Mouse (Mus musculus) hindbrain, embryonic 14.5 days (tissue): ENCODE data around the gene Plcb3. TPM values are rescaled to one million over a fixed set of nuclear protein-coding genes. Genes with fewer than 3 reads are reported as not detected.
"Not testable (repeated sequence)": the region's sequence is repeated elsewhere in the genome, so short reads cannot be mapped to it uniquely, and the experiment has no call there.

ENCODE experiments used
- ATAC-seq: fragments of 200-750 bp; cut with Nextera tagmentation; 2 replicates; pipeline ENCODE4 v1.8.0; 2017; ENCODE audit warnings: moderate number of reproducible peaks, mild to moderate bottlenecking, moderate TSS enrichment, moderate library complexity; ENCODE audit not compliant: low FRiP score
- DNase-seq: peaks from one replicate; pipeline ENCODE4 v3.0.0-alpha.2; 2015; ENCODE audit warnings: low spot score
- H3K27ac ChIP-seq: fragments of 300-500 bp; sonication (generic); 2 replicates; pipeline ENCODE4 v1.5.1; 2014; ENCODE audit warnings: mild to moderate bottlenecking, moderate library complexity
- H3K27me3 ChIP-seq: fragments of 300-500 bp; sonication (generic); 2 replicates; pipeline ENCODE4 v1.6.1; 2014; ENCODE audit warnings: mild to moderate bottlenecking, low read length, mixed read lengths; ENCODE audit not compliant: control insufficient read depth, insufficient read depth
- H3K36me3 ChIP-seq: fragments of 300-500 bp; sonication (generic); replicated peaks from 2 replicates; pipeline ENCODE4 v1.6.1; 2014; ENCODE audit not compliant: control insufficient read depth, insufficient read depth
- H3K4me1 ChIP-seq: fragments of 300-500 bp; sonication (generic); replicated peaks from 2 replicates; pipeline ENCODE4 v1.6.1; 2014; ENCODE audit warnings: antibody characterized with exemption, low read length, mixed read lengths; ENCODE audit not compliant: control insufficient read depth, insufficient read depth
- H3K4me2 ChIP-seq: fragments of 300-500 bp; sonication (generic); replicated peaks from 2 replicates; pipeline ENCODE4 v1.6.1; 2014; ENCODE audit warnings: mild to moderate bottlenecking, moderate library complexity
- H3K4me3 ChIP-seq: fragments of 300-500 bp; sonication (generic); replicated peaks from 2 replicates; pipeline ENCODE4 v1.5.1; 2014; ENCODE audit warnings: mild to moderate bottlenecking, low read length
- H3K9ac ChIP-seq: fragments of 300-500 bp; sonication (generic); 2 replicates; pipeline ENCODE4 v1.6.1; 2014
- H3K9me3 ChIP-seq: fragments of 300-500 bp; sonication (generic); 2 replicates; pipeline ENCODE4 v1.6.1; 2016; ENCODE audit warnings: low read length; ENCODE audit not compliant: control insufficient read depth
- WGBS: fragments of 180-500 bp; shearing (Covaris S2); extraction: QIAGEN DNeasy Blood & Tissue Kit; methylation state at CpG from one replicate; pipeline ENCODE4 v1.1.7; 2014; 5-methylcytosine and 5-hydroxymethylcytosine counted together
- polyA plus RNA-seq: library from polyadenylated mRNA; unstranded; fragments of >200 nt; fragmentation: Nextera tagmentation; extraction: Ambion mirVana; gene quantifications from 2 replicates; pipeline ENCODE4 v1.2.1, GENCODE M21; 2014

Plcb3 gene
- polyA plus RNA-seq, 1 experiment from 2014 or later = 10.6 TPM

GRCm38 (mm10) chr19:6911101-6912074, 64.9 kb downstream of the Plcb3 start:
- ATAC-seq = no peak

GRCm38 (mm10) chr19:6910306-6910705, 66.0 kb downstream of the Plcb3 start:
- Histone ChIP-seq H3K4me2 (peak overlapping the region; percentile 94), H3K4me3 (peak overlapping the region; percentile 71), H3K4me1 (peaks cover 27% of the 10 kb centered on the region), H3K9ac (peak overlapping the region; percentile 83), H3K36me3 (peaks cover 55% of the 10 kb centered on the region), H3K27ac (peak overlapping the region; percentile 97)
- under 1% methylated on average over 28 of the region's 30 CpGs for WGBS
- H3K27me3 ChIP-seq, ATAC-seq, DNase-seq, H3K9me3 ChIP-seq: not testable (repeated sequence)

More at GRCm38 (mm10) chr19:6911101-6912074, 64.9 kb downstream of the Plcb3 start:
- H3K9me3 ChIP-seq = no peaks in the 10 kb centered on the region
- no peaks in the 10 kb centered on the region for H3K27me3 ChIP-seq
- no peak overlapping the region for H3K4me3 ChIP-seq
- DNase-seq = no peak
- H3K36me3 ChIP-seq = peaks cover 45% of the 10 kb centered on the region
- no peak overlapping the region for H3K9ac ChIP-seq
- H3K4me2 ChIP-seq = peak overlapping the region; percentile 94
- WGBS = 86% methylated on average over 19 of the region's 19 CpGs
- no peak overlapping the region for H3K27ac ChIP-seq
- H3K4me1 ChIP-seq = peaks cover 27% of the 10 kb centered on the region

DNA sequence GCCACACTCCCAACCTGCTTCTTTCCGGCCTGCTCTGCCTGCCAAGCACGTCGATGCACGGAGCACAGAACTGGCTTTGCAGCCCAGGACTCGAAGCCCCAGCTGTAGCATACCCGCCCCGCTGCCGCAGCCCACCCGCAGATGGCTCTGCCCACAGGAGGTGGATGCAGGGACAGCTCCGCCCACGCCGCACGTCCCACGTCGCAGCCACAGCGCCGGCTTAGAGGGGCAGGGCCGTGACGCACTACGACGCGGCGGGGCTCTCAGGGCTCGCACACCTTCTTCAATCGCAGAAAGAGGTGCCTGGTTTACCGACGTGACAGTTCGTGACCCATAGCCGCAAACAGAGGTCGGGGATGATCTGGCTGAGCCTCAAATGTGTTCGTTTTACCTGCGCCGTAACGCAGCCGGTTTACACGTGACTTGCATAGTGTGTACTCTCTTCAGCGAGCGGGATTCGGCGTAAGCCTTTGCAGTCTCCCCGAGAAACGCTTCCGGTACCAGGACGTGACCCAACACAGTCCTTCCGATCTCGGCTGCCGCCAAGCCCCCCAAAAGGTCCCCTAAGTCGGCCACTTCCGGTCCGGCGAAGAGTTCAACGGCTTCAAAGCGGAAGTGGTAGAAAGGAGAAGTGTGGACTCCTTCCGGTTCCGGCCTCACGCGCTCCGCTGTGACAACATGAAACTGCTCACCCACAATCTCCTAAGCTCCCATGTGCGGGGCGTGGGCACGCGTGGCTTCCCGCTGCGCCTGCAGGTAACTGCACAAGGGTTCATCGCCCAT, 66.6 kb downstream of the Plcb3 start, which contains the start of the genes Trmt112 and Prdx5:
Trmt112 (plus strand) TSS at position 192 of the 783 bp plus-strand sequence.
Prdx5 (minus strand) TSS at position 600 of the 783 bp plus-strand sequence.
- WGBS = under 1% methylated on average over 65 of the region's 65 CpGs
- Histone ChIP-seq H3K27me3 (no peaks in the 10 kb centered on the region), H3K9me3 (no peaks in the 10 kb centered on the region), H3K36me3 (peaks cover 61% of the 10 kb centered on the region), H3K4me3 (peak within 1 kb of the TSS; percentile 71), H3K9ac (peak within 1 kb of the TSS; percentile 83), H3K4me2 (peak within 1 kb of the TSS; percentile 94), H3K27ac (peak within 1 kb of the TSS; percentile 97), H3K4me1 (peaks cover 27% of the 10 kb centered on the region)
- peak; percentile 94 for DNase-seq
- peak; percentile 92 for ATAC-seq

DNA sequence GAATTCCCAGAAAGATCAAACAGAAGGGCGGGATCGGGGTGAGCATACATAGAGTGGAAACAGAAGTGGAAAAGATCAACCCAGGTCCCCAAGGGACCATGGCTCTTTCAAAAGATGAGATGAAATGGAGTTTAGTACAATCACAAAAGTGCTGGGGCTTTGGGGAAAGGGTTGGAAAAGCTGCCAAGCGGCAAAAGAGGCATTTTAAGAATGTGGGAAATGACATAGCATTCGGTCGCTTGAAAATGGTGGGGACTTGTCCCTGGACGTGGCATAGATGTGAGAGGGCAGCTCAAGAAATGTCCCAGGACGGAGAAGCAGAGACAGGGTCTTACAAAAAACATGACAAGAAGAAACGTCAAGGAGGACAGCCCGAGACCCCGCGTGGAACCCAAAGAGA, 67.2 kb downstream of the Plcb3 start:
- ATAC-seq (no peak), DNase-seq (no peak)
- H3K4me3 ChIP-seq = peak overlapping the region; percentile 71
- H3K27me3 ChIP-seq = no peaks in the 10 kb centered on the region
- H3K36me3 ChIP-seq = peaks cover 65% of the 10 kb centered on the region
- H3K4me2 ChIP-seq = peak overlapping the region; percentile 94
- no peaks in the 10 kb centered on the region for H3K9me3 ChIP-seq
- peaks cover 27% of the 10 kb centered on the region for H3K4me1 ChIP-seq
- peak overlapping the region; percentile 83 for H3K9ac ChIP-seq
- WGBS = 9% methylated on average over 11 of the region's 11 CpGs
- H3K27ac ChIP-seq = peak overlapping the region; percentile 97

DNA sequence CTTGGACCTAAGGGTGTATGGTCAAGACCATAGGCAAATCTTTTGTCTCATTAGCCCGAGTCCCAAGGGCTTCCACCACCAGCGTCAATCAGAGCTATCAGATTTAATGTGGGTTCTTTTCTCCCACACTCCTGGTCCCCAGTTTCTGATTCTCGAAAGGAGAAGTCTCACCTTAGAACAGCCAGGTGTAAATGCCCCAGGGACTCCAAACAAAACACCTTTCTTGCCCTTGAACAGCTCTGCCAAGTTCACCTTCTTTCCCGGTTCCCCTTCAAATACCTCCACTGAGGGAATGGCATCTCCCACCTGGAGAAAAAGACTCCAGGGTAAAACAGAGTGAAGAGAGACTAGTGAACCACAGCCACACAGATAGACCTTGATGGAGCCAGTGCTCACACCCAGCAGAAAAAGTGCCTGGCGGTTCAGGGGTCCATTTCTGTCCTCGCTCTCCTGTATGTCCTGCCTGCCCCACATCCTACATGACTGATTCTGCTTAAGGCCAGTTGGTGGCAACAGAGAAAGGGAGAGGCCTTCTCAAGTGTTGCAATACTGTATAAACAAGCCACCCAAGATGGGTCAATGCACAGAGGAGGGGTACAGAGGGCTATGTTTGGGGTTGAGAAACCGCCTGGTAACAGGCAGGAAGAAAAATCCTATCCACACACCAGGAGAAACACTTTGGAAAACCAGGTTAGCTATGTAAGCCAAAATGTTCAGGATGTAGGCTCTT, 68.3 kb downstream of the Plcb3 start:
- peaks cover 27% of the 10 kb centered on the region for H3K4me1 ChIP-seq
- H3K9ac ChIP-seq = peak overlapping the region; percentile 83; the same call in 1 of the 2 replicates
- H3K4me3 ChIP-seq = peak overlapping the region; percentile 71
- H3K9me3 ChIP-seq = no peaks in the 10 kb centered on the region
- no peaks in the 10 kb centered on the region for H3K27me3 ChIP-seq
- DNase-seq (no peak), ATAC-seq (no peak)
- peaks cover 55% of the 10 kb centered on the region for H3K36me3 ChIP-seq
- peak overlapping the region; percentile 94 for H3K4me2 ChIP-seq
- H3K27ac ChIP-seq = no peak overlapping the region
- 89% methylated on average over 7 of the region's 7 CpGs for WGBS

GRCm38 (mm10) chr19:6907094-6907493, 69.2 kb downstream of the Plcb3 start:
- ATAC-seq (no peak), DNase-seq (no peak)
- Histone ChIP-seq H3K27me3 (no peaks in the 10 kb centered on the region), H3K27ac (no peak overlapping the region), H3K4me2 (no peak overlapping the region), H3K36me3 (peaks cover 47% of the 10 kb centered on the region), H3K4me3 (no peak overlapping the region), H3K4me1 (peaks cover 27% of the 10 kb centered on the region), H3K9ac (no peak overlapping the region), H3K9me3 (no peaks in the 10 kb centered on the region)
- 91% methylated on average over 8 of the region's 8 CpGs for WGBS

DNA sequence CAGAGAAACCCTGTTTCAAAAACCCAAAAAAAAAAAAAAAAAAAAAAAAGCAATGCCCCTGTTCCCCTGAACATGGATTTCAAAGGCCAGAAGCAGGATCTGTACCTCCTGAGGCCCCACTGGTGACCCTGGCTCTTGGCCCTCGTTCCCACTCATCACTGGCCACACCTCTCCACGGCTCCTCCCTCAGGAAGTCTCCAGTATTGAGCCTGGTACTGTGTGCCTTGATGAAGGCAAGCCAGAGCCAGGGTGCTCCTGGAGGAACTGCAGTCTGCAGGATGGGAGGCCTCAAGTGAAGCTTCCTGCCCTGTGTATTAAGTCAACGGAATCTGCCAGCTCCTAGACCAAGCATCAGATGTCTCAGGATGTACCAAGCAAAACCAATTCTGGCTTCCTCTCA, 70.1 kb downstream of the Plcb3 start:
- no peak overlapping the region for H3K4me3 ChIP-seq
- 90% methylated on average over 3 of the region's 3 CpGs for WGBS
- H3K27ac ChIP-seq = no peak overlapping the region
- no peaks in the 10 kb centered on the region for H3K9me3 ChIP-seq
- peaks cover 21% of the 10 kb centered on the region for H3K4me1 ChIP-seq
- H3K27me3 ChIP-seq = no peaks in the 10 kb centered on the region
- H3K4me2 ChIP-seq = no peak overlapping the region
- H3K36me3 ChIP-seq = peaks cover 38% of the 10 kb centered on the region
- DNase-seq (no peak), ATAC-seq (no peak)
- H3K9ac ChIP-seq = no peak overlapping the region

GRCm38 (mm10) chr19:6905498-6906159, 70.6 kb downstream of the Plcb3 start:
- H3K4me1 ChIP-seq = peaks cover 18% of the 10 kb centered on the region
- H3K27me3 ChIP-seq = no peaks in the 10 kb centered on the region
- peaks cover 34% of the 10 kb centered on the region for H3K36me3 ChIP-seq
- no peaks in the 10 kb centered on the region for H3K9me3 ChIP-seq
- H3K4me3 ChIP-seq = no peak overlapping the region
- ATAC-seq = no peak
- WGBS = 96% methylated on average over 10 of the region's 11 CpGs
- H3K9ac ChIP-seq = no peak overlapping the region
- no peak overlapping the region for H3K27ac ChIP-seq
- DNase-seq = no peak
- no peak overlapping the region for H3K4me2 ChIP-seq
